Mouse (Mus musculus): Measurements from ENCODE around the gene Gm49380. TPM values are rescaled to one million over a fixed set of nuclear protein-coding genes. Genes with fewer than 3 reads are reported as not detected.
"Not testable (repeated sequence)": the region's sequence is repeated elsewhere in the genome, so short reads cannot be mapped to it uniquely, and the experiment has no call there.

Gm49380 gene
- polyA plus RNA-seq, 1 experiment from 2014 or later: not detected

- Histone ChIP-seq H3K9ac (ENCODE audit: low read length) (no peak overlapping the region), H3K9me3 (ENCODE audit: control insufficient read depth, low read length) (no peaks in the 10 kb centered on the region), H3K4me3 (ENCODE audit: low read depth, low read length) (no peak overlapping the region), H3K36me3 (ENCODE audit: control insufficient read depth, insufficient read depth, low read length) (no peaks in the 10 kb centered on the region), H3K27ac (replicated peaks) (no peak overlapping the region), H3K4me1 (replicated peaks; ENCODE audit: control insufficient read depth, insufficient read depth) (no peaks in the 10 kb centered on the region), H3K4me2 (replicated peaks; ENCODE audit: low read depth) (no peak overlapping the region), H3K27me3 (ENCODE audit: control insufficient read depth, insufficient read depth, low read length) (no peaks in the 10 kb centered on the region)
- TF ChIP-seq CTCF (IDR thresholded peaks at IDR 0.05; ENCODE audit: low read depth) (peak; percentile 72), EP300 (optimal IDR thresholded peaks at IDR 0.05) (no peak)
- DNase-seq (ENCODE audit: low spot score): no peak
- no peak for ATAC-seq (ENCODE audit: low FRiP score, low TSS enrichment)
- 67% methylated on average over 6 of the region's 6 CpGs for WGBS
Measured at GRCm38 (mm10) chr9:44124317-44124716, 11.0 kb upstream of the Gm49380 start.

GRCm38 (mm10) chr9:44119948-44120465 lies 6.7 kb upstream of the Gm49380 start:
- H3K4me2 ChIP-seq (replicated peaks; ENCODE audit: low read depth): no peak overlapping the region
- no peak overlapping the region for H3K9ac ChIP-seq (ENCODE audit: low read length)
- H3K9me3 ChIP-seq (ENCODE audit: control insufficient read depth, low read length): no peaks in the 10 kb centered on the region
- H3K27me3 ChIP-seq (ENCODE audit: control insufficient read depth, insufficient read depth, low read length): no peaks in the 10 kb centered on the region
- ATAC-seq (ENCODE audit: low FRiP score, low TSS enrichment) (no peak), DNase-seq (ENCODE audit: low spot score) (no peak)
- no peak overlapping the region for H3K4me3 ChIP-seq (ENCODE audit: low read depth, low read length)
- WGBS: 63% methylated on average over 8 of the region's 8 CpGs
- H3K27ac ChIP-seq (replicated peaks): no peak overlapping the region
- no peaks in the 10 kb centered on the region for H3K36me3 ChIP-seq (ENCODE audit: control insufficient read depth, insufficient read depth, low read length)
- TF ChIP-seq CTCF (IDR thresholded peaks at IDR 0.05; ENCODE audit: low read depth) (no peak), EP300 (optimal IDR thresholded peaks at IDR 0.05) (no peak)
- H3K4me1 ChIP-seq (replicated peaks; ENCODE audit: control insufficient read depth, insufficient read depth): no peaks in the 10 kb centered on the region

- H3K27ac ChIP-seq (replicated peaks): no peak overlapping the region
- DNase-seq (ENCODE audit: low spot score) (peak; percentile 48), ATAC-seq (ENCODE audit: low FRiP score, low TSS enrichment) (no peak)
- H3K36me3 ChIP-seq (ENCODE audit: control insufficient read depth, insufficient read depth, low read length): no peaks in the 10 kb centered on the region
- H3K9ac ChIP-seq (ENCODE audit: low read length): no peak overlapping the region
- H3K27me3 ChIP-seq (ENCODE audit: control insufficient read depth, insufficient read depth, low read length): no peaks in the 10 kb centered on the region
- H3K4me2 ChIP-seq (replicated peaks; ENCODE audit: low read depth): no peak overlapping the region
- H3K4me1 ChIP-seq (replicated peaks; ENCODE audit: control insufficient read depth, insufficient read depth): no peaks in the 10 kb centered on the region
- no peaks in the 10 kb centered on the region for H3K9me3 ChIP-seq (ENCODE audit: control insufficient read depth, low read length)
- no peak overlapping the region for H3K4me3 ChIP-seq (ENCODE audit: low read depth, low read length)
- WGBS: 49% methylated on average over 5 of the region's 5 CpGs
- no peak for TF ChIP-seq EP300 (optimal IDR thresholded peaks at IDR 0.05)
- TF ChIP-seq CTCF (IDR thresholded peaks at IDR 0.05; ENCODE audit: low read depth): peak; percentile 71
Measured at GRCm38 (mm10) chr9:44119011-44119410, 5.7 kb upstream of the Gm49380 start.

GRCm38 (mm10) chr9:44116182-44116581 lies 2.9 kb upstream of the Gm49380 start:
- no peaks in the 10 kb centered on the region for H3K4me1 ChIP-seq (replicated peaks; ENCODE audit: control insufficient read depth, insufficient read depth)
- H3K4me2 ChIP-seq (replicated peaks; ENCODE audit: low read depth): no peak overlapping the region
- H3K27ac ChIP-seq (replicated peaks): no peak overlapping the region
- H3K27me3 ChIP-seq (ENCODE audit: control insufficient read depth, insufficient read depth, low read length): no peaks in the 10 kb centered on the region
- no peaks in the 10 kb centered on the region for H3K9me3 ChIP-seq (ENCODE audit: control insufficient read depth, low read length)
- no peak for DNase-seq (ENCODE audit: low spot score)
- no peaks in the 10 kb centered on the region for H3K36me3 ChIP-seq (ENCODE audit: control insufficient read depth, insufficient read depth, low read length)
- no peak overlapping the region for H3K9ac ChIP-seq (ENCODE audit: low read length)
- no peak overlapping the region for H3K4me3 ChIP-seq (ENCODE audit: low read depth, low read length)
- ATAC-seq (ENCODE audit: low FRiP score, low TSS enrichment): no peak
- TF ChIP-seq CTCF (IDR thresholded peaks at IDR 0.05; ENCODE audit: low read depth): peak; percentile 49
- no peak for TF ChIP-seq EP300 (optimal IDR thresholded peaks at IDR 0.05)
- WGBS: 92% methylated on average over 4 of the region's 4 CpGs

- Histone ChIP-seq H3K27me3 (ENCODE audit: control insufficient read depth, insufficient read depth, low read length) (no peaks in the 10 kb centered on the region), H3K36me3 (ENCODE audit: control insufficient read depth, insufficient read depth, low read length) (no peaks in the 10 kb centered on the region), H3K4me2 (replicated peaks; ENCODE audit: low read depth) (no peak overlapping the region), H3K27ac (replicated peaks) (no peak overlapping the region), H3K9ac (ENCODE audit: low read length) (no peak overlapping the region), H3K4me3 (ENCODE audit: low read depth, low read length) (no peak overlapping the region), H3K9me3 (ENCODE audit: control insufficient read depth, low read length) (no peaks in the 10 kb centered on the region), H3K4me1 (replicated peaks; ENCODE audit: control insufficient read depth, insufficient read depth) (no peaks in the 10 kb centered on the region)
- DNase-seq (ENCODE audit: low spot score) (no peak), ATAC-seq (ENCODE audit: low FRiP score, low TSS enrichment) (no peak)
- WGBS: 85% methylated on average over 9 of the region's 9 CpGs
- TF ChIP-seq EP300 (optimal IDR thresholded peaks at IDR 0.05) (no peak), CTCF (IDR thresholded peaks at IDR 0.05; ENCODE audit: low read depth) (no peak)
Measured at GRCm38 (mm10) chr9:44115599-44115998, 2.3 kb upstream of the Gm49380 start.

GRCm38 (mm10) chr9:44114453-44114852 lies 1.2 kb upstream of the Gm49380 start:
- Histone ChIP-seq H3K4me2 (replicated peaks; ENCODE audit: low read depth) (no peak overlapping the region), H3K9ac (ENCODE audit: low read length) (no peak overlapping the region), H3K4me1 (replicated peaks; ENCODE audit: control insufficient read depth, insufficient read depth) (0 out of 2 replicates have a peak, but pooled peaks cover 4% of the 10 kb centered on the region), H3K36me3 (ENCODE audit: control insufficient read depth, insufficient read depth, low read length) (no peaks in the 10 kb centered on the region), H3K9me3 (ENCODE audit: control insufficient read depth, low read length) (no peaks in the 10 kb centered on the region), H3K27ac (replicated peaks) (no peak overlapping the region), H3K4me3 (ENCODE audit: low read depth, low read length) (no peak overlapping the region), H3K27me3 (ENCODE audit: control insufficient read depth, insufficient read depth, low read length) (no peaks in the 10 kb centered on the region)
- ATAC-seq (ENCODE audit: low FRiP score, low TSS enrichment): no peak
- DNase-seq (ENCODE audit: low spot score): no peak
- TF ChIP-seq CTCF (IDR thresholded peaks at IDR 0.05; ENCODE audit: low read depth) (no peak), EP300 (optimal IDR thresholded peaks at IDR 0.05) (no peak)
- WGBS: 60% methylated on average over 2 of the region's 2 CpGs

GRCm38 (mm10) chr9:44111909-44112308 lies 1.4 kb downstream of the Gm49380 start:
- not testable (repeated sequence) for H3K4me3 ChIP-seq (ENCODE audit: low read depth, low read length); H3K9ac ChIP-seq (ENCODE audit: low read length); H3K36me3 ChIP-seq (ENCODE audit: control insufficient read depth, insufficient read depth, low read length); H3K27ac ChIP-seq (replicated peaks); H3K27me3 ChIP-seq (ENCODE audit: control insufficient read depth, insufficient read depth, low read length); H3K9me3 ChIP-seq (ENCODE audit: control insufficient read depth, low read length); DNase-seq (ENCODE audit: low spot score); ATAC-seq (ENCODE audit: low FRiP score, low TSS enrichment)
- Histone ChIP-seq H3K4me1 (replicated peaks; ENCODE audit: control insufficient read depth, insufficient read depth) (peaks cover 14% of the 10 kb centered on the region), H3K4me2 (replicated peaks; ENCODE audit: low read depth) (0 out of 2 replicates have a peak overlapping the region, but pooled peaks have one; percentile 8)
- WGBS: 44% methylated on average over 8 of the region's 12 CpGs
